25 mouse cellular contexts compared by ENCODE assay signal in the genomic region with DNA sequence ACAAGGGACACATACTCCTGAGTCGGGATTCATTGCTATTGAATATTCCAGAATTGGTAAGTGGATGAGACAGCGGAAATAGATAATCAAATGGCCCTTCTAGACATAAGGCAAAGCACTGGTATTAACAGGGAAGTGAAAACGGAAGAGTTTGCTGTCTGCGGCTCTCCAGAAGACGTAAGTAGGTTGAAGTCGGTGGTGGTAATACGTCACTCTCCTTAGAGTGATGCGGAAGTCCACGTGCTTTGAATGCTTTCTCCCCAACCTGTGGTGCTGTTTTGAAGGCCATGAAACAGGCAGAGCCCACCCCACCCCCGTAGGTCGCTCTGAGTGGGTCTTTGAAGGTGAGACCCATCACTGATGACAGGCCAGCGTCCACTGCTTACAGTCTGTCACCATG.
A peak's percentile ranks its signal among the peaks of the same experiment; 100 is the strongest.
DNase-seq lines count a peak whose midpoint lies in the region; ATAC-seq lines count a peak whose summit lies in the region.
"Had no signal": no experiment of that assay in that cellular context is flagged by ENCODE, and none has a peak within 500 bp of the region (broad histone marks: within the 10 kb centered on the region; RNA-seq: fewer than 3 reads in every experiment).

No protein-coding gene starts in this region.

- no peaks in the 10 kb centered on the region for H3K36me3 ChIP-seq in kidney, embryonic 16.5 days (ENCODE audit: insufficient read depth, low read length)
- H3K36me3 ChIP-seq: heart, embryonic 15.5 days; hindbrain, embryonic 12.5 days; limb, embryonic 12.5 days; liver, embryonic 15.5 days; lung, embryonic 15.5 days; midbrain, embryonic 12.5 days had no signal

- peak; percentile 17 for DNase-seq in CD4-positive, CD25-positive, alpha-beta regulatory T cell, adult 2 months (ENCODE audit: low read depth, low spot score)
- DNase-seq in CD4-positive helper T cell, adult 2 months (ENCODE audit: low read depth, low spot score): peak; percentile 24
- DNase-seq in natural killer cell, adult 2 months (ENCODE audit: low spot score in 2 of 2): peak; percentile 31 to 37
- DNase-seq in cerebellum, postnatal 36 days: no peak
- DNase-seq: adrenal gland, postnatal 25 days; cerebellum, adult 11-12 months; cerebellum, adult 9-11 months; gastrocnemius, adult 2 months; gastrocnemius, postnatal 36 days; kidney, adult 8-10 months; kidney, postnatal 10 days; right cerebral cortex, postnatal 4 days had no signal

- H3K4me1 ChIP-seq in kidney, embryonic 16.5 days (ENCODE audit: insufficient read depth, low read length): peaks cover 9% of the 10 kb centered on the region; the same call in 1 of the 2 replicates
- H3K4me1 ChIP-seq: hindbrain, embryonic 12.5 days; liver, embryonic 15.5 days; midbrain, embryonic 12.5 days had no signal

- no peak for ATAC-seq in CD4-positive, CD25-positive, alpha-beta regulatory T cell, adult 4 months
- peak; percentile 74 for ATAC-seq in megakaryocyte, adult 5-6 weeks (ENCODE audit: poor library complexity, severe bottlenecking)
- no peak for ATAC-seq in kidney, embryonic 16.5 days (ENCODE audit: low FRiP score, low TSS enrichment)
- ATAC-seq: forebrain, embryonic 16.5 days had no signal

- H3K27ac ChIP-seq in kidney, embryonic 16.5 days (ENCODE audit: low read length): no peak overlapping the region
- H3K27ac ChIP-seq: gastrocnemius, adult 2 months; heart, embryonic 15.5 days; hindbrain, embryonic 12.5 days; left cerebral cortex, adult 2 months; limb, embryonic 12.5 days; liver, embryonic 15.5 days; lung, embryonic 15.5 days; midbrain, embryonic 12.5 days had no signal

- 73% methylated on average over 12 of the region's 12 CpGs for WGBS in kidney, embryonic 16.5 days

- H3K4me2 ChIP-seq in kidney, embryonic 16.5 days (replicated peaks; ENCODE audit: low read depth, low read length): no peak overlapping the region
- H3K4me2 ChIP-seq: heart, embryonic 15.5 days; hindbrain, embryonic 12.5 days; limb, embryonic 12.5 days; liver, embryonic 15.5 days; lung, embryonic 15.5 days; midbrain, embryonic 12.5 days had no signal

- no peak overlapping the region for H3K4me3 ChIP-seq in kidney, embryonic 16.5 days (ENCODE audit: low read length)
- H3K4me3 ChIP-seq: erythroblast, embryonic 14.5 days; gastrocnemius, adult 2 months; heart, embryonic 15.5 days; hindbrain, embryonic 12.5 days; left cerebral cortex, adult 2 months; limb, embryonic 12.5 days; liver, embryonic 15.5 days; lung, embryonic 15.5 days; megakaryocyte, embryonic 14.5 days; midbrain, embryonic 12.5 days had no signal

- H3K9me3 ChIP-seq in kidney, embryonic 16.5 days (ENCODE audit: low read length): no peaks in the 10 kb centered on the region
- H3K9me3 ChIP-seq: heart, embryonic 15.5 days; hindbrain, embryonic 12.5 days; liver, embryonic 15.5 days; lung, embryonic 15.5 days; midbrain, embryonic 12.5 days had no signal

- H3K27me3 ChIP-seq in kidney, embryonic 16.5 days (ENCODE audit: insufficient read depth, low read length): no peaks in the 10 kb centered on the region
- H3K27me3 ChIP-seq: heart, embryonic 15.5 days; liver, embryonic 15.5 days; lung, embryonic 15.5 days; megakaryocyte, embryonic 14.5 days had no signal

- H3K9ac ChIP-seq in kidney, embryonic 16.5 days (replicated peaks; ENCODE audit: low read length): no peak overlapping the region
- H3K9ac ChIP-seq: heart, embryonic 15.5 days; hindbrain, embryonic 12.5 days; limb, embryonic 12.5 days; liver, embryonic 15.5 days; lung, embryonic 15.5 days; midbrain, embryonic 12.5 days had no signal

Comparison
In these comparisons a context has a peak if more than half of its experiments do, and no peak if none do; other contexts are left out.
1. DNase-seq: peak in CD4-positive, CD25-positive, alpha-beta regulatory T cell, adult 2 months (single experiment), CD4-positive helper T cell, adult 2 months (single experiment) and natural killer cell, adult 2 months (2 of 2); none in cerebellum, postnatal 36 days (0 of 2).